Mouse (Mus musculus) myocyte (in vitro differentiated cells): Measurements from ENCODE around the gene Map3k3. TPM values are rescaled to one million over a fixed set of nuclear protein-coding genes. Genes with fewer than 3 reads are reported as not detected.

ENCODE experiments used
- H3K27me3 ChIP-seq: one replicate; pipeline ENCODE4 v1.6.1; 2011; ENCODE audit not compliant: control insufficient read depth, insufficient read depth, insufficient read length
- H3K36me3 ChIP-seq: one replicate; pipeline ENCODE4 v1.6.1; 2011; ENCODE audit not compliant: control insufficient read depth, insufficient read depth
- H3K4me2 ChIP-seq: one replicate; pipeline ENCODE4 v1.6.1; 2011; ENCODE audit warnings: low read depth, control low read depth
- H3K4me3 ChIP-seq: one replicate; pipeline ENCODE4 v1.5.1; 2011; ENCODE audit warnings: mild to moderate bottlenecking, control low read depth, moderate library complexity
- H3K79me2 ChIP-seq: one replicate; pipeline ENCODE4 v1.6.1; 2011; ENCODE audit not compliant: control insufficient read depth, insufficient read depth
- H3ac ChIP-seq: one replicate; pipeline ENCODE4 v1.6.1; 2011; ENCODE audit not compliant: control insufficient read depth, insufficient read length
- CEBPB ChIP-seq: IDR thresholded peaks from 2 replicates; pipeline ENCODE4 v1.6.1; 2011; ENCODE audit warnings: mild to moderate bottlenecking, moderate library complexity; ENCODE audit not compliant: poor library complexity, insufficient read depth, severe bottlenecking
- E2F4 ChIP-seq: IDR thresholded peaks from one replicate; pipeline ENCODE4 v1.6.1; 2011; ENCODE audit warnings: mild to moderate bottlenecking, control low read depth, moderate library complexity; ENCODE audit not compliant: insufficient read depth
- MAX ChIP-seq: IDR thresholded peaks from one replicate; pipeline ENCODE4 v1.6.1; 2011; ENCODE audit warnings: low read depth, mild to moderate bottlenecking, control low read depth
- MYOD1 ChIP-seq, 3 experiments: IDR thresholded peaks; one replicate each; pipeline ENCODE4 v1.6.1; 2011; ENCODE audit warnings: control low read depth in 2 of 3, low read depth in 2 of 3, mild to moderate bottlenecking in 2 of 3, moderate library complexity in 1 of 3; ENCODE audit not compliant: insufficient read length in 2 of 3, control insufficient read depth in 1 of 3
- MYOG ChIP-seq, 3 experiments: IDR thresholded peaks; one replicate each; pipeline ENCODE4 v1.6.1; 2011; ENCODE audit warnings: control low read depth in 2 of 3, low read depth in 2 of 3, mild to moderate bottlenecking in 2 of 3; ENCODE audit not compliant: insufficient read length in 2 of 3, control insufficient read depth in 1 of 3, insufficient read depth in 1 of 3
- POLR2A ChIP-seq: IDR thresholded peaks from one replicate; pipeline ENCODE4 v1.6.1; 2011; ENCODE audit warnings: low read depth, mild to moderate bottlenecking, control low read depth, moderate library complexity; ENCODE audit not compliant: insufficient read length
- POLR2AphosphoS2 ChIP-seq: IDR thresholded peaks from one replicate; pipeline ENCODE4 v1.6.1; 2011; ENCODE audit warnings: low read depth, control low read depth; ENCODE audit not compliant: insufficient read length
- REST ChIP-seq: IDR thresholded peaks from one replicate; pipeline ENCODE4 v1.6.1; 2011; ENCODE audit warnings: mild to moderate bottlenecking, control low read depth, moderate library complexity; ENCODE audit not compliant: insufficient read depth, insufficient read length
- SRF ChIP-seq: IDR thresholded peaks from one replicate; pipeline ENCODE4 v1.6.1; 2011; ENCODE audit warnings: low read depth; ENCODE audit not compliant: control insufficient read depth, insufficient read length
- TCF12 ChIP-seq: IDR thresholded peaks from one replicate; pipeline ENCODE4 v1.6.1; 2011; ENCODE audit warnings: mild to moderate bottlenecking, control low read depth; ENCODE audit not compliant: poor library complexity, insufficient read depth, severe bottlenecking
- TCF3 ChIP-seq: IDR thresholded peaks from one replicate; pipeline ENCODE4 v1.6.1; 2011; ENCODE audit warnings: low read depth, control low read depth; ENCODE audit not compliant: insufficient read length
- USF1 ChIP-seq: IDR thresholded peaks from one replicate; pipeline ENCODE4 v1.6.1; 2011; ENCODE audit warnings: low read depth, mild to moderate bottlenecking, control low read depth, moderate library complexity
- polyA plus RNA-seq: library from polyadenylated mRNA; unstranded; fragments of >200 nt; fragmentation: generic; extraction: Trizol; gene quantifications from one replicate; pipeline ENCODE4 v1.2.1, GENCODE M21; 2012; ENCODE audit warnings: missing spikeins

The Map3k3 gene
- polyA plus RNA-seq, 1 experiment: 21.9 TPM

GRCm38 (mm10) chr11:106129477-106129876 lies 45.1 kb downstream of the Map3k3 start:
- TF ChIP-seq POLR2A (no peak), SRF (no peak), USF1 (no peak), POLR2AphosphoS2 (no peak), CEBPB (no peak), MAX (no peak), REST (no peak), TCF12 (no peak), E2F4 (no peak), MYOG (IDR thresholded peaks at IDR 0.05; ENCODE audit: control insufficient read depth in 1 of 3, insufficient read depth in 1 of 3, insufficient read length in 2 of 3, low read depth in 2 of 3) (no peak), MYOD1 (IDR thresholded peaks at IDR 0.05; ENCODE audit: control insufficient read depth in 1 of 3, insufficient read length in 2 of 3, low read depth in 2 of 3) (no peak)
- peaks cover 25% of the 10 kb centered on the region for H3K36me3 ChIP-seq

DNA sequence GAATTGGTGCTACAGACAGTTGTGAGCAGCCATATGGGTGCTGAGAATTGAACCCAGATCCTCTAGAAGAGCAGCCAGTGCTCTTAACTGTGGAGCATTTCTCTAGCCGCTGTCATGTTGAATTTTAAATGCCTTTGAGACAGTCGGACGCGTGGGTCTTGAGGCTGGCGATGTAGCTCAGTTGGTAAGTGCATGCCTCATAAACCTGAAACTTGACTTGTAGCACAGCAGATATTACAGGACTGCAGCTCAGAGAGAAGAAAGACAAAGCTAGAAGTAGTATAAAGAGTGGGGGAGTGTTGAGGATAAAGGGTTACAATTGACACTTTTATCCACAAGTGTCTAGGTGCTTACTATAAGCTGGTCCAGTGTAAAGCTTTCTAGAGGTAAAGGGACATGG lies 48.1 kb downstream of the Map3k3 start:
- no peak overlapping the region for H3ac ChIP-seq
- no peak for TF ChIP-seq SRF
- no peak for TF ChIP-seq MAX
- no peak for TF ChIP-seq USF1
- no peak for TF ChIP-seq TCF3
- TF ChIP-seq TCF12: no peak
- TF ChIP-seq E2F4: no peak
- TF ChIP-seq POLR2AphosphoS2: no peak
- no peak for TF ChIP-seq MYOD1 (IDR thresholded peaks at IDR 0.05; ENCODE audit: control insufficient read depth in 1 of 3, insufficient read length in 2 of 3, low read depth in 2 of 3)
- no peak for TF ChIP-seq REST
- no peak for TF ChIP-seq CEBPB
- TF ChIP-seq POLR2A: no peak
- TF ChIP-seq MYOG (IDR thresholded peaks at IDR 0.05; ENCODE audit: control insufficient read depth in 1 of 3, insufficient read depth in 1 of 3, insufficient read length in 2 of 3, low read depth in 2 of 3): no peak
- H3K4me2 ChIP-seq: no peak overlapping the region
- peaks cover 24% of the 10 kb centered on the region for H3K36me3 ChIP-seq
- no peaks in the 10 kb centered on the region for H3K79me2 ChIP-seq
- H3K4me3 ChIP-seq: no peak overlapping the region
- no peaks in the 10 kb centered on the region for H3K27me3 ChIP-seq

More at GRCm38 (mm10) chr11:106129477-106129876, 45.1 kb downstream of the Map3k3 start:
- H3ac ChIP-seq: no peak overlapping the region
- H3K27me3 ChIP-seq: no peaks in the 10 kb centered on the region
- H3K4me3 ChIP-seq: no peak overlapping the region
- no peaks in the 10 kb centered on the region for H3K79me2 ChIP-seq
- H3K4me2 ChIP-seq: no peak overlapping the region

- Histone ChIP-seq H3K27me3 (no peaks in the 10 kb centered on the region), H3K4me3 (no peak overlapping the region), H3K79me2 (no peaks in the 10 kb centered on the region), H3K36me3 (peaks cover 11% of the 10 kb centered on the region), H3ac (no peak overlapping the region), H3K4me2 (peak overlapping the region; percentile 21)
- no peak for TF ChIP-seq TCF12
- peak; percentile 88 for TF ChIP-seq CEBPB
Measured at GRCm38 (mm10) chr11:106134580-106135528, 50.4 kb downstream of the Map3k3 start.

DNA sequence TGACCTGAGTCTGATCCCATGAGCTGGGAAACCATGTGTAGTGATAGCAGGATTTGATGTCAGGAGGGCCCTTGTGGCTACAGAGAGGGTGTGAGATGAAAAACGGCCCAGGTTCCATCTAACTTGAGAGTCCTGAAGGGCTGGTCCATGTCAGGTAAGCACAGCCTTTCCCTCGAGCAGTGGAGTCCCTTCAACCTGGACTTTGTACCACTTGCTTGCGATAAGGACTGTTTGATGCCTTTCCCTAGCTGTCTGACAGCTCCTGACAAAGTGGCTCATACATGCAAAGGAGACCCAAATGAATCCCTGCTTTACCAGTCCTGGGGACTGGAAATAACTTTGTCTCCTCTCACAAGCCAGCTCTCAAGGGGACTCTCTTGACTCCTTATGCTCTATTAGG lies 66.8 kb downstream of the Map3k3 start:
- no peak overlapping the region for H3K4me2 ChIP-seq
- H3K27me3 ChIP-seq: no peaks in the 10 kb centered on the region
- peaks cover 34% of the 10 kb centered on the region for H3K36me3 ChIP-seq
- no peak overlapping the region for H3ac ChIP-seq
- TF ChIP-seq E2F4: no peak
- TF ChIP-seq POLR2AphosphoS2: no peak
- no peak for TF ChIP-seq TCF3
- no peak for TF ChIP-seq MAX
- TF ChIP-seq POLR2A: no peak
- no peak for TF ChIP-seq SRF
- no peak for TF ChIP-seq TCF12
- TF ChIP-seq USF1: no peak
- no peak for TF ChIP-seq MYOD1 (IDR thresholded peaks at IDR 0.05; ENCODE audit: control insufficient read depth in 1 of 3, insufficient read length in 2 of 3, low read depth in 2 of 3)
- no peak for TF ChIP-seq MYOG (IDR thresholded peaks at IDR 0.05; ENCODE audit: control insufficient read depth in 1 of 3, insufficient read depth in 1 of 3, insufficient read length in 2 of 3, low read depth in 2 of 3)
- no peak for TF ChIP-seq REST
- no peak for TF ChIP-seq CEBPB
- H3K79me2 ChIP-seq: no peaks in the 10 kb centered on the region
- no peak overlapping the region for H3K4me3 ChIP-seq

DNA sequence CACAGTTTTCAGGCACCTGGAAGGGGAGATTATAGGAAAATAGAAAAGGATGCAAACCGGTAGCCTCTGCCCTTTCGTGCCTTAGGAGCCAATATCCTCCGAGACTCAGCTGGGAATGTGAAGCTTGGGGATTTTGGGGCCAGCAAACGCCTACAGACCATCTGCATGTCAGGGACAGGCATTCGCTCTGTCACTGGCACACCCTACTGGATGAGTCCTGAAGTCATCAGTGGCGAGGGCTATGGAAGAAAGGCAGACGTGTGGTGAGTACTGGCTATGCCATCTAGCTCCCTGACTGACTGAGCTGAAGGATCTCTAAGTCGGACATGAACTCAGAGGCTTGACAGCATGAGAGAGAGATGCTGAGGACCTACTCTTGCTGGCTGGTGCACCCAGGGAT lies 67.7 kb downstream of the Map3k3 start:
- peaks cover 34% of the 10 kb centered on the region for H3K36me3 ChIP-seq
- no peak overlapping the region for H3K4me2 ChIP-seq
- H3K27me3 ChIP-seq: no peaks in the 10 kb centered on the region
- TF ChIP-seq POLR2AphosphoS2: no peak
- TF ChIP-seq TCF3: no peak
- TF ChIP-seq CEBPB: no peak
- TF ChIP-seq TCF12: no peak
- no peak for TF ChIP-seq POLR2A
- no peak for TF ChIP-seq E2F4
- no peak for TF ChIP-seq REST
- TF ChIP-seq MYOG (IDR thresholded peaks at IDR 0.05; ENCODE audit: control insufficient read depth in 1 of 3, insufficient read depth in 1 of 3, insufficient read length in 2 of 3, low read depth in 2 of 3): no peak
- no peak for TF ChIP-seq USF1
- TF ChIP-seq SRF: no peak
- TF ChIP-seq MAX: no peak
- H3K79me2 ChIP-seq: no peaks in the 10 kb centered on the region
- no peak overlapping the region for H3ac ChIP-seq
- H3K4me3 ChIP-seq: no peak overlapping the region
